Mouse (Mus musculus) spleen, postnatal 4 days (tissue): ENCODE measurements around the gene Aspg.

ENCODE experiments used
- DNase-seq, 2 experiments: peaks; one replicate each; pipeline ENCODE4 v3.0.0; 2022; ENCODE audit warnings: low spot score in 2 of 2

Aspg gene

DNA sequence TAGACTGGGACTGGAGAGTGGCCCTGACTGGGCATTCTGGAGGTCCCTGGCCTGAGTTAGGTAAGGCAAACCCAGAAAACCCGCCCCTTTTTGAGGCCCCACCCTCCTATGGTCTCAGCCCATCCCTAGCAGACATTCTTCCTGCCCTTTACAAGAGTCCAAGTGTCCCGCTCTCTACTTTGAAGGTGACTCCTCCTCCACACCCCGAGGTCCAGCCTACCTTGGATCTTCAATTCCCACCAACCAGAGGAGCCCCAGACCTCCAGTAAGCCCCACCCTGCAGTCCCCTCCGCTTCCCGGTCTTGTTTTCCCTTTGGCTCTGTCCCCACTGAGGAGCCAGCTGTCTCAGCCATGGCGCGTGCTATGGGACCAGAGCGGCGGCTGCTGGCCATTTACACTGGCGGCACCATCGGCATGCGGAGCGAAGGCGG is at the start of gene Aspg:
Gene Aspg (plus strand): TSS at position 139 of the 431 bp plus-strand sequence.
- no peak for DNase-seq

DNA sequence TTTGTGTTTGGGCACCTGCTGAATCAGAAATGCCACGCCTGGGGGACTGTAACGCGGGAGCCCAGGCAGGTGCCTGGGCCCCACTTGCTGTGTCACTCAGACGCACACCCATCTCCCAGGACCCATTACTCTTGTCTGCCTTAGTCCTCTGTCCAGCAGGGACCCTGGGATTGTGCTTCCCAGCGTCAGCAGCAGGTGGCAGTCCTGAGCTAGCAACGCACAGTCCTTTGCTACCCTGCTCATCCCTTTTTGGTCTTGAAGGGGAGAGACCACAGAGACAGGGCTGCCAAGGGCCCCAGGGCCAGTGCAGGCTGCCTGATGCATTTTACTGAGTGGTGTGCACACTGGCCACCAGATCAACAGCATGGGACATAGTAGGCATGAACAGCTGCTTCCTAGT is 28.8 kb upstream of the Aspg start:
- DNase-seq = peak; percentile 46 to 82

DNA sequence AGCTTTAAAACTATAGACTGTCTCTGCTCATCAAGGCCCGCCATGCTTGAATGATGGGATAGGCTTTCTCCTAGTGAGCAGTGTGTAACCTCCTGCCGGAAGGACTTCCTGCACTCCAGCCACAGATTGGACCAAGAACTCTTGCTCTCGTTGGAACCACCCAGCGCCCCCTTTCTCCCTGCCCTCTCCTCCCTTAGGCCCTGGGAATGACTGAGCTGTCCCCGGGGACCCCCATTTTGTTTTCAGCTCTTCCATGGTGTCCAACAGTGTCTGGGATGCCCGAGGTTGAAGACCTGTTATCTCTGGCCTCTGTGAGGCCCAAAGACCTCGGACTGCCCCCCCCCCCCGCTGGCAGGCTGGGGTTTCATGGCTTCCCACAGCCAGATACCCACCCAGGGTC is 26.6 kb upstream of the Aspg start:
- DNase-seq = no peak

GRCm38 (mm10) chr12:112080911-112081310 is 25.6 kb upstream of the Aspg start:
- no peak for DNase-seq

DNA sequence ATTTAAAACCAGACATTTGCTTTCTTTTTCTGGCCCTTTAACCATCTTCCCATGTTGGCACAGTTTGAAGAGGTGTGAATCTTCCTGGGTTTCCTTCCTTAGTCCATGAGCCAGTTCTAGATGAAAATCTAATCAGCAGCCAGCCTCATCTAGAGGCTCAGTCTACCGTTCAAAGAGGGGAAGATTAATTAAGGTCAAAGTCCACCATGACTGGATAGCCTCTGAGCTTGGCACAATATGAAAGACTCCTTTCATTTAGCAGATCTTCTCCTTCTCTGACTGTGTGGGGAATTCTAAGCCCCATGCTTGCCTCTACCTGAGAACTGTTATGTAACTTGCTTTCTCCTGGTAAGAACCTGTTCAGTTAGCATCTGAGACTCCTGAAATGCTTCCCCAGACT is 24.2 kb upstream of the Aspg start:
- no peak for DNase-seq

DNA sequence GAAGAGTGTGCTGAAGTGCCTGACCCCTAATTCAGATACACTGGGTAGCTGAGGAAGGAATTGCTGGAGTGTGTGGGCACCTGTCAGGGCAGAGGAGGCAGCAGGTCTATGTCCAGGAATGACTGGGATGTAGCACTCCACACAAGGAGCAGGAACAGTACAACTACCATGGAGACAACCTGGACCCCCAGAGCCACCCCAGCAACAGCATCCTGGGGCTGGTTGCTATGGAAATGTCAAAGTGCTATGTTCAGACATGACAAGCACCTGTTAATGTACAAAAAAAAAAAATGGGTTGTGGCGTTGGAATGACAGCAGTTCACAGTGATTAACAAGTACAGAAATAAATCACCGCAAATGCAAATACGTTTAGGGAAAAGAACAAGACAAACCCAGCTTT is 20.2 kb upstream of the Aspg start:
- DNase-seq = no peak

DNA sequence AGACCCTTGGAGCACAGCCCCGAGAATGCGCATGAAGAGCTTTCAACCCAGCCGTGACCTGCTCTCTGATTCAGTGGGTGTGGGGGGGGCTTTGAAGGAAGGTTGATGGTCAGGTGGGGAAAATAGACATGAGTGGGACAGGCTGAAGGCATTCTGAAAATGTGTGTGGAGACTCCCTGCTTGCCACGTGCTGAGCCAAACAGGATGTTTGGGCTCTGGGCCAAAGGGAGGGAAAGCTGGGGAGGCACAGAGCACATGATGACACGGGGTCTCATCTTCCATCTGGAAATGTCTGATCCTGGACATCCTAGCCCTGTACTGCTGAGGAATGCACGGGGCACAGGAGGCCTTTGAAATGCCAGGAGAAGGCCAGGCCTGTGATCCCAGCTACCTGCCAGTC is 19.8 kb upstream of the Aspg start:
- no peak for DNase-seq

DNA sequence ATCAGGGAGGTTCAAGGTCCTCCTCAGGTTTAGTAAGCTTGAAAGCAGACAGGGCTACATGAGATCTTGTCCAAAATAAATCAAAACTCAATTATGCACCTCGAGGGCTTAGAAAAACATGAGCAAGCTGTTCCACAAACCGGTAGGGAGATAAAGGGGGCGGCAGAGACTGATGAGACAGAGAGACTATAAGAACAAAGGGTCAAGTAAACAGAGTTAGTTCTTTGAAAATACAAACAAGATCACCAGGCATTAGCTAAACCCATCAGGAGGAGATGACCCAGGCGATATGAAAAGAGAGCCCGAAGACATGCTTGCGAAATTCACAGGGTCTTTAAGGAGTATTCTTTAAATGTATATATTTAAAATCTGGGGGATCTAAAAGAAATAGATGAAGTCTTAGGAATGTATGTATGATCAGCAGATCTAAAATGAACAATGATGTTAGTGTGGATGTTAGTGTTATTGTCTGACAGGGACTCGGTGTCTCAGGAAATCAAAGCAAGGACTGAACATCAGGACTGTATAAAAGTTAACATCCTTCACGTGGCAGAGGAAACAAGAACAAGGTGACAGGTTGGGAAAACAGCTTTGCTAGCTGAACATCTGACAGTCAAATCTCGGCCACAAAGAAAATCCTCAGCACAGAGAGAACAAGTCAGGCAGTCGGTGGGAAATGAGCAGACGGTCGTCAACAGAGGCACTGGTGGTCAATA is 17.7 kb upstream of the Aspg start:
- DNase-seq = no peak

GRCm38 (mm10) chr12:112091054-112091453 is 15.4 kb upstream of the Aspg start:
- peak in 1 of 2 experiments; percentile 68 for DNase-seq

DNA sequence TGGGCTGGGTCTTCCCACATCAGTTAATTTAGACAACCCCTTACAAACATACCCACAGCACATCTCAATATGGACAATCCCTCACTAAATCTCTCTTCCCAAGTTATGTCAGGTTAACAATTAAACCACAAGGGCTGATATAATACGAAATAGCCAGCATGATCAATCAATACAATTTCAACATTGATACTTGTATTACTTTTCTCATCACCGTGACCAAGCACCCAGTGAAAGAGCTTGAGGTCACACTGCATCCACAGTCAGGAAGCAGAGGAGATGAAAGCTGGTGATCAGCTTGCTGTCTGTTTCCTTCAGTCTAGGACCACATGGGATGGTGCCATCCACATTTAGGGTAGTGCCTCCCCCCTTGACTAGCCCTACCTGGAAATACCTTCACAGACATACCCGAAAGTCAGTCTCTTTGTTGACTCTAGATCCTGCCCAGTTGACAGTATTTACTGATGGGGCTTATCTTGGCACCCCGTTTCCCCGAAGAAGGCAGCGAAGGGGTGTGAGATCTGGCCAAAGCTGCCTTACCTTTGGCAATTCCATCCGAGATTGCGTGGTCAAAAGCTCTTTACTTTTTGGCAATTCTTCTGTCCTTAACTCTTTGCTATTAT is 12.1 kb upstream of the Aspg start:
- no peak for DNase-seq

DNA sequence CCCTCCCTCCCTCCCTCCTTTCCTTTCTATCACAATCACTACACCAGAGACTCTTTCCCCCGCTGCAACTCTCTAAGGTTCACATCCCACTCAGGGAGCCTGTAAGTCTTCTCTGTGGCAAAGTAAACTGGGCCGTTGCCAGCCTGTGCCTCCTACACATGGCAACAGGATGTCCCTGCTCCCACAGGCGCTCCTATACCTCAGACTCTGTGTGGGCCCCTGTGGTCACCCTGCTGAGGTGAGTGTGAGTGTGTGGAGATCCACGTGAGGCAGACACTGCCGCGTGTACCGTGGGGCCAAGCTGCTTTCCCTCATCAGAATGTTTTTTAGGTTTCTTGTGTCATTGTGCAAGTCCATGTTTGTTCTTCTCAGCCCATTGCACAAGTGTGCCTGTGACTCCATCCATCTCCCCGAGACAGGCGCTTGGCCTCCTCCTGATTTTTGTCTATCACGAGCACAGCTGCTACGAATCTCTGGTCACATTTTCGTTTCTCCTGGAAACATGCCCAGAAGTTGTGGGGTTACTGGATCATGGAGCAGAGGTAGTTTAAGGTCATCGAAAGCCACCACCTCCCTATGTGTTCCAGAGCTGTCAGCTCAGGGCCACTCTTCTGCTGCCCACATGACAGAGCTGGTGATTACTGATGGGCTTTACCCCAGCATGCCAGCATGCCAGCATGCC is 10.3 kb upstream of the Aspg start:
- no peak for DNase-seq

GRCm38 (mm10) chr12:112096733-112097117 is 9.8 kb upstream of the Aspg start:
- DNase-seq = no peak

GRCm38 (mm10) chr12:112100106-112100505 is 6.4 kb upstream of the Aspg start:
- no peak for DNase-seq

- no peak for DNase-seq
These were observed 5.4 kb upstream of the Aspg start for GRCm38 (mm10) chr12:112101045-112101444.

DNA sequence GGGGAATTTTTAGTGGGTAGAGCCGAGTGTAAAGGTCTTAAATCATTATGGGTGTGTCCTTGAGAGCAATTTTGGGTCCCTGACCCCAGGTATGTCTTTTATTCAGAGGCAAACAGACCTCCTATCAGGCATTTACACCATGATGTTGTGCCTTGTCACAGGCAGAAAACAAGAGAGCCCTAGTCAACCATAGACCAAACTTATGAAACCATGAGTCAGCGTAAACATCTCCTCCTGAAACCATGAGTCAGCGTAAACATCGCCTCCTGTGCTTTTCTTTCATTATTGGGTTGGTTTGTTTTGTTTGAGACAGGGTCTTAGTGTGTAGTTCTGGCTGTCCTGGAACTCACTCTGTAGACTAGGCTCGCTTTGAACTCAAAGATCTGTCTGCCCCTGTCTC is 3.3 kb upstream of the Aspg start:
- no peak for DNase-seq

- no peak for DNase-seq
These were observed 1.6 kb upstream of the Aspg start for GRCm38 (mm10) chr12:112104890-112105289.

DNA sequence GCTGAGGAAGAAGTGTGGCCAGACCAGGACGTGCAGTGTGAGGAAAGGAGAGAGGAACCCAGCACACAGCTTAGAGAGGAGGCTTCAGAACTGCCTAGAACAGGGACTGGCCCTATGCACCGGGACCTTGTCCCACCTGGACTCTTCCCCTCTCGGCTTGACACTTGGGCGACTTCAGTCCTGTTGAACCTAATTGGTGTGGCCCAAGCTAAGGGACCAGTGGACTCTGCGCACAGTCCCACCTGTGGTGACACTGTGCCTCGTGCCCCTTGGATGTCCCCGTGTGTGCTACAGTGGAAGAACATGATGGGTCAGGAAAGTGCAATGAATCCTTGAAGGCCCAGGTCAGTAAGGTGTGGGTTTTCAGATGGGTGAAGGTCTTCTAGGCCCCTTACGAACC is 1.2 kb downstream of the Aspg start:
- DNase-seq = no peak

GRCm38 (mm10) chr12:112108696-112109445 is 2.4 kb downstream of the Aspg start:
- DNase-seq = no peak

DNA sequence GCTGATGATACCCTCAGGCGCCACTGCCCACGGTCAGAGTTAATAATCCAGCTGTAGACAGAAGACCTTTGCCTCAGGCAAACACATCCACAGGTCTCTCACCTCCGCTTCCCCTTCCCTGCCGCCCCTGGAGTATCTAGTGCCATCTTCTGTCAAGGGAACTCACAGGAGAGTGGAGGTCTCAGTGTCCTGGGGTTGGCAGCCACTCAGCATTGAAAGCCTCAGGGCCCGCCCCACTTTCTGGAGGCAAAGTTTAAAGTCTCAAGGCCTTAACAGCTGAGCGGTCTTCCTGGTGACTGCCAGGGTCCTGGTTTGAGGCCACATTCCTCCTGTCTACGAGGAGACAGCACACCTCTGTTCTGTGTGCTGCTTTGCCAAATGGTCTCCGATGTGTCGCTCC is 3.2 kb downstream of the Aspg start:
- no peak for DNase-seq

DNA sequence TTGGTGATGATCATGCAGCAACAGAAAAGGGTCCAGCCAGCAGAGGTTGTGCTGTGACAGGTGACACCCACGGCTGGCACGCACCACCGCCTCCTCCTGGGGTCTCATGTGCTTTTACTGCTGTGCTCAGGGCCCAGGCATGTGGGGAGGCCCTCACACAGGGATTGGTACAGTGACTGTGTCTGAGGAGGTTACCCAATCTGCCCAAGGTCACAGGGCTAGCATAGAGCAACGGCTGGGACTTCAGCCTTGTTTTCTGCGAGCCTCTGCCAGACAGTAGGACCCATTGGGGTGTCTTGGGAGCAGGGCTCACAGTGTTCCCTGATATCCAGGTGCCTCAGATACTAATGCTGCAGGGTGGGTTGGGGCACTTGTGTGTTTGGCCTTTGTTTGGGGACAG is 4.8 kb downstream of the Aspg start:
- DNase-seq = no peak

DNA sequence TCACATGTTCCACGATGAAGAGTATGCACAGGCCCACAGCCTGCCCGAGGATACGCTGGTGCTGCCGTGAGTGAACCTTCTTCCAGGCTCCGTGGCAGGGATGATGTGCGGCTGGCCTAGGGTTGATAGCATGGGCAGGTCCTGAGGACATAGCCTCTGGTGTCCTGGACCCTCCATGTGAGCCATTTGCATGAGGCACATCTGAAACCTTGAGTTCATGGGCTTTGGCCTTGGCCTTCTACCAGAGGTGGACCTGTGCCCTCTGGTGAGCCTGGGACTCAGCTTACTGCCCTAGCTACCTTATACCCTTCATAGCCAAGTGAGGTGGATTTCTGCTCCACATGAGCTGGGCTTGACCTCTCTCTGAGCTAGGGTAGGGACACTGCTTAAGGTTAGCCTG is 5.8 kb downstream of the Aspg start:
- no peak for DNase-seq

- DNase-seq = no peak
These were observed 6.4 kb downstream of the Aspg start for GRCm38 (mm10) chr12:112112686-112113396.
